ENCODE assay signal across 8 mouse cellular contexts in the genomic region with DNA sequence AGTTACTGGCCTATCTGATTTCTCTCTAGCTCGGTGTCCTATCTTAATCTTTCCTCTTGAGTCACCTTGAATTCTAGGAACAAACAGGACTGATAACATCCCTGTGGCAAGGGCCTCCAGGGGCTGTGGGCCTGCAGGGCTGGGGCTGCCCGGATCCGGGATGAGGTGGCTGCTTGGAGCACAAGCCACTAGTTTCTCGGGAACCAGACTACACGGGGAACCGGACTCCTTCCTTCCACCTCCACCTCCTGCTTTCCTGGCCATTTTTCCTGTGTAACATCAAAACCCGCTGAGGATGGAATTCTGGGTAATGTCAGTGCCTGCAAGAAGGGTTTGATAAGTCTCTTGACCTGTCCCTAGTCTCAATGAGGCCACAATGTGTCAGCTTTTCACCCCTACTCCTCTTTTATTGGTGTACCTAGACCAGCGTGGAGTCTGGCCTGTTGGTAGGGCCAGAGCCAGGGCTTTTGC. TPM values are rescaled to one million over a fixed set of nuclear protein-coding genes. Genes with fewer than 3 reads are reported as not detected.
DNase-seq lines count a peak whose midpoint lies in the region; ATAC-seq and TF ChIP-seq lines count a peak whose summit lies in the region.

No protein-coding gene starts in this region.

- peak overlapping the region; percentile 38; the same call in 1 of the 2 replicates for H3K9ac ChIP-seq in kidney, postnatal 0 days (ENCODE audit: low read depth, low read length)
- H3K9ac ChIP-seq in neural tube, embryonic 12.5 days, result no peak overlapping the region

- WGBS in cerebellum, adult 2 months, result 39% methylated on average over 8 of the region's 8 CpGs
- 60% methylated on average over 8 of the region's 8 CpGs for WGBS in kidney, postnatal 0 days
- 83% methylated on average over 8 of the region's 8 CpGs for WGBS in neural tube, embryonic 12.5 days

- H3K27me3 ChIP-seq in cerebellum, adult 2 months (ENCODE audit: control insufficient read depth, insufficient read depth, low read length), result no peaks in the 10 kb centered on the region
- H3K27me3 ChIP-seq in kidney, postnatal 0 days (ENCODE audit: insufficient read depth, low read length), result no peaks in the 10 kb centered on the region
- no peaks in the 10 kb centered on the region for H3K27me3 ChIP-seq in neural tube, embryonic 12.5 days (replicated peaks)

- peaks cover 15% of the 10 kb centered on the region for H3K4me1 ChIP-seq in cerebellum, adult 2 months (ENCODE audit: control insufficient read depth, insufficient read depth, low read length)
- peaks cover 16% of the 10 kb centered on the region; the same call in 1 of the 2 replicates for H3K4me1 ChIP-seq in kidney, postnatal 0 days (replicated peaks; ENCODE audit: insufficient read depth, low read length)
- H3K4me1 ChIP-seq in neural tube, embryonic 12.5 days, result peaks cover 16% of the 10 kb centered on the region

- no peak for TF ChIP-seq POLR2A in cerebellum, adult 2 months (IDR thresholded peaks at IDR 0.05; ENCODE audit: borderline replicate concordance, insufficient read depth, low read length)

- H3K27ac ChIP-seq in cerebellum, adult 2 months (ENCODE audit: insufficient read depth, low read length), result no peak overlapping the region
- peak overlapping the region; percentile 100 for H3K27ac ChIP-seq in kidney, postnatal 0 days
- H3K27ac ChIP-seq in neural tube, embryonic 12.5 days, result no peak overlapping the region; the same call in 1 of the 2 replicates

- TF ChIP-seq CTCF in cerebellum, adult 2 months (IDR thresholded peaks at IDR 0.05; ENCODE audit: borderline replicate concordance, insufficient read depth, low read depth, low read length), result no peak
- no peak for TF ChIP-seq CTCF in kidney, postnatal 0 days (IDR thresholded peaks at IDR 0.05; ENCODE audit: low read depth)

- no peaks in the 10 kb centered on the region for H3K36me3 ChIP-seq in kidney, postnatal 0 days (ENCODE audit: insufficient read depth, low read length)
- H3K36me3 ChIP-seq in neural tube, embryonic 12.5 days, result no peaks in the 10 kb centered on the region

- H3K4me2 ChIP-seq in kidney, postnatal 0 days (ENCODE audit: low read length), result peak overlapping the region; percentile 67
- H3K4me2 ChIP-seq in neural tube, embryonic 12.5 days (replicated peaks), result peak overlapping the region; percentile 79

- peak overlapping the region; percentile 26 for H3K4me3 ChIP-seq in cerebellum, adult 2 months (replicated peaks; ENCODE audit: insufficient read depth, low read depth, low read length)
- H3K4me3 ChIP-seq in kidney, postnatal 0 days (replicated peaks; ENCODE audit: low read depth, low read length), result no peak overlapping the region
- H3K4me3 ChIP-seq in neural tube, embryonic 12.5 days, result no peak overlapping the region

- no peaks in the 10 kb centered on the region for H3K9me3 ChIP-seq in kidney, postnatal 0 days (replicated peaks; ENCODE audit: low read length)
- no peaks in the 10 kb centered on the region for H3K9me3 ChIP-seq in neural tube, embryonic 12.5 days

- peak; percentile 33 to 51 for DNase-seq in cerebellum, adult 2 months
- no peak for DNase-seq in cerebellum, postnatal 4 days (ENCODE audit: low spot score in 2 of 2)
- peak; percentile 15 to 34 for DNase-seq in urinary bladder, postnatal 36 days (ENCODE audit: low spot score in 2 of 2)
- DNase-seq in urinary bladder, postnatal 10 days (ENCODE audit: low spot score), result no peak
- DNase-seq in kidney, postnatal 0 days (ENCODE audit: low spot score), result no peak
- no peak for DNase-seq in left cerebral cortex, adult 18-20 months (ENCODE audit: low spot score in 2 of 2)
- DNase-seq in gastrocnemius, postnatal 10 days, result no peak

- no peak for ATAC-seq in kidney, postnatal 0 days (replicated peaks; ENCODE audit: low FRiP score, low read depth)
- no peak for ATAC-seq in neural tube, embryonic 12.5 days (ENCODE audit: low FRiP score, low read depth)

RNA-seq across cellular contexts. Expression of gene Bicral, which starts 3.6 kb away (rescaled TPM):
- 35.9 and 36.8 TPM in 2 replicates for polyA plus RNA-seq in cerebellum, adult 2 months (2012; rRNA removed)
- polyA plus RNA-seq in kidney, postnatal 0 days (2015; fragmentation: Nextera tagmentation; extraction: Ambion mirVana), result 2.9 and 4.1 TPM in 2 replicates
- 7.0 and 8.0 TPM in 2 replicates for polyA plus RNA-seq in neural tube, embryonic 12.5 days (2016; fragmentation: Nextera tagmentation; extraction: Ambion mirVana)
- total RNA-seq in left cerebral cortex, adult 18-20 months (2021), result 10 to 100 TPM; 53.2 to 58.9 TPM
- 10 to 100 TPM in 1 of 2 experiments, 1 to 10 TPM in 1; 8.7 to 15.1 TPM for total RNA-seq in gastrocnemius, postnatal 10 days (2021)

RNA-seq across cellular contexts. Expression of gene Tbcc, which starts 35.8 kb away (rescaled TPM):
- 24.9 and 25.3 TPM in 2 replicates for polyA plus RNA-seq in cerebellum, adult 2 months (2012; rRNA removed)
- polyA plus RNA-seq in kidney, postnatal 0 days (2015; fragmentation: Nextera tagmentation; extraction: Ambion mirVana), result 58.2 and 71.4 TPM in 2 replicates
- 87.8 and 89.5 TPM in 2 replicates for polyA plus RNA-seq in neural tube, embryonic 12.5 days (2016; fragmentation: Nextera tagmentation; extraction: Ambion mirVana)
- total RNA-seq in left cerebral cortex, adult 18-20 months (2021), result 10 to 100 TPM; 33.5 to 33.8 TPM
- 10 to 100 TPM; 15.4 to 17.7 TPM for total RNA-seq in gastrocnemius, postnatal 10 days (2021)

RNA-seq across cellular contexts. Expression of gene Prph2, which starts 55.6 kb away (rescaled TPM):
- not detected in 2 replicates for polyA plus RNA-seq in cerebellum, adult 2 months (2012; rRNA removed)
- 0.11 and 0.16 TPM in 2 replicates for polyA plus RNA-seq in kidney, postnatal 0 days (2015; fragmentation: Nextera tagmentation; extraction: Ambion mirVana)
- not detected in 2 replicates for polyA plus RNA-seq in neural tube, embryonic 12.5 days (2016; fragmentation: Nextera tagmentation; extraction: Ambion mirVana)
- not detected for total RNA-seq in left cerebral cortex, adult 18-20 months (2021)
- total RNA-seq in gastrocnemius, postnatal 10 days (2021), result not detected

Comparison
In these comparisons a context has a peak if more than half of its experiments do, and no peak if none do; other contexts are left out.
1. DNase-seq: peak in cerebellum, adult 2 months (2 of 2) and urinary bladder, postnatal 36 days (2 of 2); none in cerebellum, postnatal 4 days (0 of 2), urinary bladder, postnatal 10 days (single experiment), kidney, postnatal 0 days (single experiment), left cerebral cortex, adult 18-20 months (0 of 2) and gastrocnemius, postnatal 10 days (single experiment).